In the genomic region with DNA sequence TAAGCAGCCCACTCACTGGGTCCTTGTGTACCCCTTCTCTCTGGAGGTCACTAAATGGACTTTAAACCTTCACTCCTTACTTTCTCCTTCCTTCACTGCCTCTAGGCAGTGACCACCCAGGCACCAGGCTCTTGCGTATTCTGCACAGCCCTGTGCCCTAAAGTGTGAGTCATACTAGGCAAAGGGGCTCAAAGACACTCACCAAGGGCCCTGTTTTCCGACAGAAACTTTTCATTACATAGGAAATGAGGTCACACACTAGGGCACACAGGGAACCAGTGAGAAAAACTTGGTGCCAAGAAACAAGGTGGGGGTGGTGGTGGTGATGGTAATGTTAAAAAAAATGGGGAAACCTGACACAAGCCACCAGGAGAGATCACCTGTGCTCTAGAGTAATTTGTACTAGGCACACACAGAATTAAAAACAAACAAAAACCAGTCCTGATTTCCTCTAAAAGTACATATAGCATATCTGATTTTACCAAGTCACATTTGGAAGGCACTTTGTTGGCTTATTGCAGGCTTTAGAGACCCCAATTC, we compare ENCODE assay signal across 10 mouse cellular contexts. TPM values are rescaled to one million over a fixed set of nuclear protein-coding genes. Genes with fewer than 3 reads are reported as not detected.
DNase-seq lines count a peak whose midpoint lies in the region; ATAC-seq and TF ChIP-seq lines count a peak whose summit lies in the region.
"Had no signal": no experiment of that assay in that cellular context is flagged by ENCODE, and none has a peak within 500 bp of the region (broad histone marks: within the 10 kb centered on the region; RNA-seq: fewer than 3 reads in every experiment).

No protein-coding gene starts in this region.

- no peak for TF ChIP-seq POLR2A in thymus, adult 2 months (IDR thresholded peaks at IDR 0.05; ENCODE audit: control insufficient read depth, extremely low read depth, insufficient read depth, low read length, poor library complexity)

- H3K9ac ChIP-seq in limb, embryonic 11.5 days (ENCODE audit: low read length) = no peak overlapping the region

- no peak for DNase-seq in gastrocnemius, adult 2 months
- no peak for DNase-seq in gastrocnemius, postnatal 36 days
- peak; percentile 15 for DNase-seq in thymus, adult 2 months
- no peak for DNase-seq in thymus, adult 18-20 months
- DNase-seq in limb, embryonic 11.5 days (ENCODE audit: low spot score) = no peak
- no peak for DNase-seq in cerebellum, adult 9-11 months
- DNase-seq in testis, postnatal 10 days (ENCODE audit: low spot score) = no peak
- DNase-seq in adipocyte (ENCODE audit: low spot score) = no peak
- DNase-seq: cerebellum, adult 9-10 months had no signal

- 29% methylated on average over 2 of the region's 2 CpGs for WGBS in thymus, adult 2 months
- 20% methylated on average over 2 of the region's 2 CpGs for WGBS in limb, embryonic 11.5 days

- no peak overlapping the region for H3K4me3 ChIP-seq in gastrocnemius, adult 2 months
- H3K4me3 ChIP-seq in thymus, adult 2 months (ENCODE audit: control insufficient read depth, insufficient read depth, low read length) = no peak overlapping the region
- no peak overlapping the region for H3K4me3 ChIP-seq in limb, embryonic 11.5 days (ENCODE audit: low read depth, low read length)
- H3K4me3 ChIP-seq: megakaryocyte, embryonic 14.5 days had no signal

- peak overlapping the region; percentile 35; the same call in 1 of the 2 replicates for H3K27ac ChIP-seq in gastrocnemius, adult 2 months
- H3K27ac ChIP-seq in thymus, adult 2 months (ENCODE audit: control insufficient read depth, insufficient read depth, low read length) = peak overlapping the region; percentile 60
- H3K27ac ChIP-seq in limb, embryonic 11.5 days (replicated peaks; ENCODE audit: low read depth, low read length) = no peak overlapping the region

- H3K36me3 ChIP-seq in thymus, adult 2 months (ENCODE audit: control insufficient read depth, insufficient read depth, low read length) = no peaks in the 10 kb centered on the region
- H3K36me3 ChIP-seq in limb, embryonic 11.5 days (ENCODE audit: control insufficient read depth, insufficient read depth, low read length) = no peaks in the 10 kb centered on the region

- peaks cover 30% of the 10 kb centered on the region for H3K4me1 ChIP-seq in thymus, adult 2 months (replicated peaks; ENCODE audit: control insufficient read depth, insufficient read depth, low read length)
- peaks cover 31% of the 10 kb centered on the region for H3K4me1 ChIP-seq in limb, embryonic 11.5 days (ENCODE audit: control insufficient read depth, insufficient read depth, low read length)

- H3K27me3 ChIP-seq in thymus, adult 2 months (ENCODE audit: control insufficient read depth, insufficient read depth, low read length) = no peaks in the 10 kb centered on the region
- H3K27me3 ChIP-seq in limb, embryonic 11.5 days (ENCODE audit: control insufficient read depth, insufficient read depth, low read length) = no peaks in the 10 kb centered on the region

- H3K4me2 ChIP-seq in limb, embryonic 11.5 days (ENCODE audit: low read depth, severe bottlenecking) = no peak overlapping the region

- ATAC-seq in limb, embryonic 11.5 days (ENCODE audit: insufficient number of reproducible peaks, low FRiP score, low TSS enrichment, low read depth) = peak; percentile 54; the same call in 1 of the 2 replicates

- no peaks in the 10 kb centered on the region for H3K9me3 ChIP-seq in limb, embryonic 11.5 days (ENCODE audit: control insufficient read depth, low read length)
- H3K9me3 ChIP-seq: megakaryocyte, embryonic 14.5 days had no signal

- intact Hi-C loops in gastrocnemius, adult 2 months (cut with DNase I) = no loop called here
- intact Hi-C loops in gastrocnemius, postnatal 36 days (cut with DNase I) = no loop called here

- TF ChIP-seq CTCF in gastrocnemius, adult 2 months (IDR thresholded peaks at IDR 0.05) = no peak
- TF ChIP-seq CTCF in thymus, adult 2 months (IDR thresholded peaks at IDR 0.05; ENCODE audit: borderline replicate concordance, control insufficient read depth, extremely low read depth, insufficient read depth, low read length, poor library complexity) = no peak

RNA-seq across cellular contexts. Expression of a gene that starts 35.3 kb away (rescaled TPM):
- total RNA-seq in gastrocnemius, adult 2 months (2021) = 10 to 100 TPM; 39.4 to 58.7 TPM
- total RNA-seq in gastrocnemius, postnatal 36 days (2021) = 10 to 100 TPM; 39.6 to 51.4 TPM
- polyA plus RNA-seq in thymus, adult 2 months (2012; rRNA removed) = 170 and 197 TPM in 2 replicates
- 10.3 and 13.6 TPM in 2 replicates for polyA plus RNA-seq in limb, embryonic 11.5 days (2014; fragmentation: Nextera tagmentation; extraction: Ambion mirVana)
